Mouse (Mus musculus): Measurements from ENCODE around the gene Ugt1a9.

DNA sequence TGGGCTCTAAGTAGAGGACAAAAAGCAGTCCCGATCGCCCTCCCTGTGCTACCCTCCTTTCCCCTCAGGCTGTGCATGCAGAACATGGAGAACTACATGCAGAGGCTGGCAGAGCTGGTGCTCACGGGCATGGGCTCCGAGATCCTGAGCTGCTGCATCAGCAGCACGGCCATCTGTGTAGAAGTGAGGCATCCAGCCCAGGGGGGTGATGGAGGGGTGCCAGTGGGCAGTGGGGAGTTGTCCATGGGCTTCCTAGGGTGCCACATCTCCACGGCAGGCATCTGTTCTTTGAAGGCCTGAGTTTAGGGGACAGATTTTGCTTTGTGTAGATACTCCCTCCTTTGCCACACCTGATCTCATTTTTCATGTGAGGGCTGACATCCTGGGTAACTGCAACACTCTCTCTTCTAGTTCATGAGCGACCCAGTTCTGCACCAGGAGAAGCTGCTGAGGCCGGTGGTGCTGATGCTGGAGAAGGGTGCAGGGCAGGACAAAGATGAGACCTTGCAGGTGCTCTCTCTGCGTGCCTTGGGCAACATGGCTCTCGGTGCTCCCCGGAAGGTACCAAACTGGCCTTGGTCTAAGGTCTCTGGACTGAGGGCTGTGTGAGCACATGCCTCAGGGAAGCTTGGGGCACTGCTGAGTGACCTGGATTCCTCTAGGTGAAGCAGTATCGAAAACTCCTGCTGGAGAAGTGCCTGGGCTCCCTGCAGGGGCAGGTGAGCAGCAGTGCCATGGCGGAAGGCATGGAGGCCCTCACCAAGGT, 185.6 kb downstream of the Ugt1a9 start:
- TF ChIP-seq CTCF (IDR thresholded peaks at IDR 0.05; ENCODE audit: low read depth, low read length): no peak
- no peak for TF ChIP-seq POLR2A (IDR thresholded peaks at IDR 0.05; ENCODE audit: borderline replicate concordance, low read depth, low read length)
